Mouse (Mus musculus) inflammation-experienced regulatory T-cells (primary cell): ENCODE results near the gene Thbs1. TPM values are rescaled to one million over a fixed set of nuclear protein-coding genes. Genes with fewer than 3 reads are reported as not detected.

Source experiments
- polyA plus RNA-seq, 2 experiments: library from polyadenylated mRNA; unstranded; fragments of 100-300 nt; shearing (Covaris generic); gene quantifications; one replicate each; pipeline ENCODE4 v1.2.1; 2017

Gene Thbs1
- not detected for polyA plus RNA-seq

GRCm38 (mm10) chr2:118111488-118112131 lies at the start of gene Thbs1:
Gene Thbs1, plus strand, starts transcription at chr2:118111876.

Other genes starting within 250 kb of the Thbs1 start
- not detected for gene Fsip1, start 145.1 kb downstream of the Thbs1 start, polyA plus RNA-seq